Mouse (Mus musculus): ENCODE data around the gene Poc1a.

- TF ChIP-seq POLR2AphosphoS2 (IDR thresholded peaks at IDR 0.05; ENCODE audit: low read depth, low read length): no peak
- no peak for TF ChIP-seq POLR2A (IDR thresholded peaks at IDR 0.05; ENCODE audit: low read depth, low read length)
- TF ChIP-seq USF2 (conservative IDR thresholded peaks at IDR 0.05; ENCODE audit: low read depth, low read length): no peak
- TF ChIP-seq UBTF (IDR thresholded peaks at IDR 0.05; ENCODE audit: low read depth, low read length): no peak
- TF ChIP-seq CTCF (conservative IDR thresholded peaks at IDR 0.05 in 1 of 2, IDR thresholded peaks at IDR 0.05 in 1 of 2; ENCODE audit: low read depth in 2 of 2, low read length in 2 of 2): no peak
- TF ChIP-seq IRF4 (IDR thresholded peaks at IDR 0.05; ENCODE audit: low read depth, low read length): no peak
- no peak for TF ChIP-seq TCF12 (IDR thresholded peaks at IDR 0.05; ENCODE audit: low read depth, low read length)
- TF ChIP-seq KAT2A (IDR thresholded peaks at IDR 0.05; ENCODE audit: insufficient replicate concordance, low read length): no peak
- no peak for TF ChIP-seq CHD2 (IDR thresholded peaks at IDR 0.05; ENCODE audit: low read length)
- TF ChIP-seq GABPA (IDR thresholded peaks at IDR 0.05; ENCODE audit: insufficient replicate concordance, low read depth, low read length): no peak
- TF ChIP-seq MAFK (IDR thresholded peaks at IDR 0.05; ENCODE audit: insufficient replicate concordance, low read length): no peak
- no peak for TF ChIP-seq MAZ (IDR thresholded peaks at IDR 0.05; ENCODE audit: low read depth, low read length)
- no peak for TF ChIP-seq ZNF384 (IDR thresholded peaks at IDR 0.05; ENCODE audit: low read depth, low read length)
- TF ChIP-seq EP300 (IDR thresholded peaks at IDR 0.05; ENCODE audit: low read length): no peak
Observed at GRCm38 (mm10) chr9:106327125-106327809, 46.4 kb downstream of the Poc1a start.
